Mouse (Mus musculus): Measurements from ENCODE around the gene Prrx1. TPM values are rescaled to one million over a fixed set of nuclear protein-coding genes. Genes with fewer than 3 reads are reported as not detected.

Prrx1 gene
- total RNA-seq, 2 experiments from 2014 or later: 34.1 to 39.4 TPM

Other genes with a start within 250 kb of the Prrx1 start
- not detected for gene Mroh9, start 228.0 kb downstream of the Prrx1 start, total RNA-seq (2021)
- 1 to 10 TPM; 1.9 to 2.4 TPM for gene Gorab, start 90.0 kb upstream of the Prrx1 start, total RNA-seq (2021)